Mouse (Mus musculus) small intestine, adult 2 months (tissue): Measurements from ENCODE around the gene Cd101. TPM values are rescaled to one million over a fixed set of nuclear protein-coding genes. Genes with fewer than 3 reads are reported as not detected.

Experiments
- H3K27ac ChIP-seq: fragments of 200-500 bp; 2 replicates; pipeline ENCODE4 v1.5.1; 2012; ENCODE audit warnings: low read depth, low read length, control low read depth, inconsistent platforms; ENCODE audit not compliant: insufficient read depth
- H3K27me3 ChIP-seq: fragments of 200-500 bp; 2 replicates; pipeline ENCODE4 v1.6.1; 2012; ENCODE audit warnings: mild to moderate bottlenecking, moderate library complexity, low read length, inconsistent platforms; ENCODE audit not compliant: control insufficient read depth, insufficient read depth
- H3K36me3 ChIP-seq: fragments of 200-500 bp; 2 replicates; pipeline ENCODE4 v1.6.1; 2012; ENCODE audit warnings: mild to moderate bottlenecking, low read length, control low read depth, inconsistent platforms; ENCODE audit not compliant: control insufficient read depth, insufficient read depth
- H3K4me1 ChIP-seq: fragments of 200-500 bp; 2 replicates; pipeline ENCODE4 v1.6.1; 2012; ENCODE audit warnings: low read length, inconsistent platforms, mixed read lengths; ENCODE audit not compliant: control insufficient read depth, insufficient read depth, insufficient read length
- H3K4me3 ChIP-seq: fragments of 200-500 bp; 2 replicates; pipeline ENCODE4 v1.5.1; 2012; ENCODE audit warnings: low read depth, mild to moderate bottlenecking, control low read depth, inconsistent platforms, low read length, moderate library complexity
- CTCF ChIP-seq: fragments of 200-500 bp; IDR thresholded peaks from 2 replicates; pipeline ENCODE4 v1.5.1; 2012; ENCODE audit warnings: low read depth, mild to moderate bottlenecking, control low read depth, inconsistent platforms, low read length, moderate library complexity, mixed read lengths; ENCODE audit not compliant: insufficient replicate concordance, insufficient read length; ENCODE audit errors: extremely low read depth
- POLR2A ChIP-seq: fragments of 200-500 bp; IDR thresholded peaks from 2 replicates; pipeline ENCODE4 v1.6.1; 2012; ENCODE audit warnings: low read depth, mild to moderate bottlenecking, control low read depth, inconsistent platforms, low read length, moderate library complexity
- WGBS: fragments of 180-500 bp; shearing (Covaris S2); methylation state at CpG from one replicate; pipeline ENCODE4 v1.1.7; 2018; 5-methylcytosine and 5-hydroxymethylcytosine counted together
- polyA plus RNA-seq: library from polyadenylated mRNA; depleted of rRNA; stranded (reverse); fragments of >200 nt; gene quantifications from 2 replicates; pipeline ENCODE4 v1.2.3, GENCODE M21; 2012; rRNA removed

Gene Cd101
- polyA plus RNA-seq = 1.2 and 1.8 TPM in 2 replicates

GRCm38 (mm10) chr3:101029339-101029738 is at the start of gene Cd101:
Cd101 (minus strand) TSS chr3:101029556.
- no peaks in the 10 kb centered on the region for H3K36me3 ChIP-seq
- H3K27ac ChIP-seq = no peak within 1 kb of the TSS
- H3K4me3 ChIP-seq = no peak within 1 kb of the TSS
- H3K4me1 ChIP-seq = peaks cover 2% of the 10 kb centered on the region; the same call in 1 of the 2 replicates
- WGBS = 85% methylated on average over 4 of the region's 4 CpGs
- no peaks in the 10 kb centered on the region for H3K27me3 ChIP-seq
- TF ChIP-seq CTCF (no peak), POLR2A (no peak)

- 88% methylated on average over 1 of the region's 1 CpGs for WGBS
- Histone ChIP-seq H3K27me3 (no peaks in the 10 kb centered on the region), H3K4me1 (no peaks in the 10 kb centered on the region), H3K27ac (no peak overlapping the region), H3K4me3 (no peak overlapping the region), H3K36me3 (peaks cover 29% of the 10 kb centered on the region)
- TF ChIP-seq POLR2A = no peak
- no peak for TF ChIP-seq CTCF
These were observed 49.0 kb upstream of the Cd101 start for GRCm38 (mm10) chr3:101078344-101078743.

- H3K27ac ChIP-seq = no peak overlapping the region
- no peak for TF ChIP-seq POLR2A
- no peak for TF ChIP-seq CTCF
- no peaks in the 10 kb centered on the region for H3K27me3 ChIP-seq
- 60% methylated on average over 6 of the region's 6 CpGs for WGBS
- H3K4me1 ChIP-seq = no peaks in the 10 kb centered on the region
- peaks cover 33% of the 10 kb centered on the region for H3K36me3 ChIP-seq
- H3K4me3 ChIP-seq = no peak overlapping the region
These were observed 48.3 kb upstream of the Cd101 start for GRCm38 (mm10) chr3:101077710-101078100.

- no peak for TF ChIP-seq CTCF
- TF ChIP-seq POLR2A = no peak
- no peaks in the 10 kb centered on the region for H3K4me1 ChIP-seq
- 97% methylated on average over 25 of the region's 25 CpGs for WGBS
- no peak overlapping the region for H3K4me3 ChIP-seq
- no peaks in the 10 kb centered on the region for H3K27me3 ChIP-seq
- peaks cover 34% of the 10 kb centered on the region for H3K36me3 ChIP-seq
- no peak overlapping the region for H3K27ac ChIP-seq
These were observed 47.8 kb upstream of the Cd101 start for GRCm38 (mm10) chr3:101076966-101077709.

- no peak for TF ChIP-seq POLR2A
- no peak for TF ChIP-seq CTCF
- no peaks in the 10 kb centered on the region for H3K27me3 ChIP-seq
- H3K27ac ChIP-seq = no peak overlapping the region
- H3K36me3 ChIP-seq = peaks cover 36% of the 10 kb centered on the region
- 44% methylated on average over 3 of the region's 3 CpGs for WGBS
- no peaks in the 10 kb centered on the region for H3K4me1 ChIP-seq
- H3K4me3 ChIP-seq = no peak overlapping the region
These were observed 46.5 kb upstream of the Cd101 start for GRCm38 (mm10) chr3:101075866-101076265.

- TF ChIP-seq CTCF = no peak
- no peak for TF ChIP-seq POLR2A
- H3K4me3 ChIP-seq = no peak overlapping the region
- H3K27me3 ChIP-seq = no peaks in the 10 kb centered on the region
- no peaks in the 10 kb centered on the region for H3K4me1 ChIP-seq
- H3K27ac ChIP-seq = no peak overlapping the region
- 80% methylated on average over 9 of the region's 9 CpGs for WGBS
- H3K36me3 ChIP-seq = peaks cover 22% of the 10 kb centered on the region
These were observed 44.0 kb upstream of the Cd101 start for GRCm38 (mm10) chr3:101073384-101073783.

GRCm38 (mm10) chr3:101072506-101073215 is 43.3 kb upstream of the Cd101 start:
- H3K4me1 ChIP-seq = no peaks in the 10 kb centered on the region
- no peaks in the 10 kb centered on the region for H3K27me3 ChIP-seq
- H3K27ac ChIP-seq = no peak overlapping the region
- no peak for TF ChIP-seq CTCF
- no peak for TF ChIP-seq POLR2A
- 93% methylated on average over 15 of the region's 15 CpGs for WGBS
- H3K4me3 ChIP-seq = no peak overlapping the region
- peaks cover 21% of the 10 kb centered on the region for H3K36me3 ChIP-seq
